Mouse (Mus musculus): Measurements from ENCODE around the gene Rsbn1l. TPM values are rescaled to one million over a fixed set of nuclear protein-coding genes. Genes with fewer than 3 reads are reported as not detected.
A peak's percentile ranks its signal among the peaks of the same experiment; 100 is the strongest.
"Not testable (repeated sequence)": the region's sequence is repeated elsewhere in the genome, so short reads cannot be mapped to it uniquely, and the experiment has no call there.

Rsbn1l gene
- polyA plus RNA-seq, 1 experiment from 2014 or later: 8.4 TPM

GRCm38 (mm10) chr5:20943791-20944190 lies 12.4 kb downstream of the Rsbn1l start:
- WGBS (ENCODE audit: insufficient replicate concordance): 76% methylated on average over 4 of the region's 4 CpGs
- not testable (repeated sequence) for ATAC-seq (replicated peaks; ENCODE audit: insufficient number of reproducible peaks, low FRiP score, low TSS enrichment); H3K9me3 ChIP-seq (replicated peaks; ENCODE audit: control insufficient read depth, low read length); H3K4me2 ChIP-seq; H3K9ac ChIP-seq (ENCODE audit: low read depth, low read length); H3K4me3 ChIP-seq (ENCODE audit: low read depth, low read length); H3K36me3 ChIP-seq (ENCODE audit: control insufficient read depth, insufficient read depth, low read length); H3K27ac ChIP-seq (ENCODE audit: low read depth, low read length); H3K27me3 ChIP-seq (ENCODE audit: control insufficient read depth, insufficient read depth, low read length)
- peaks cover 39% of the 10 kb centered on the region for H3K4me1 ChIP-seq (ENCODE audit: control insufficient read depth, insufficient read depth, low read length)

- no peak overlapping the region for H3K4me3 ChIP-seq (ENCODE audit: low read depth, low read length)
- H3K27me3 ChIP-seq (ENCODE audit: control insufficient read depth, insufficient read depth, low read length): no peaks in the 10 kb centered on the region
- no peak overlapping the region for H3K27ac ChIP-seq (ENCODE audit: low read depth, low read length)
- ATAC-seq (replicated peaks; ENCODE audit: insufficient number of reproducible peaks, low FRiP score, low TSS enrichment): no peak
- H3K36me3 ChIP-seq (ENCODE audit: control insufficient read depth, insufficient read depth, low read length): no peaks in the 10 kb centered on the region
- H3K4me2 ChIP-seq: no peak overlapping the region
- peaks cover 44% of the 10 kb centered on the region for H3K4me1 ChIP-seq (ENCODE audit: control insufficient read depth, insufficient read depth, low read length)
- no peak overlapping the region for H3K9ac ChIP-seq (ENCODE audit: low read depth, low read length)
- H3K9me3 ChIP-seq (replicated peaks; ENCODE audit: control insufficient read depth, low read length): no peaks in the 10 kb centered on the region
- WGBS (ENCODE audit: insufficient replicate concordance): 75% methylated on average over 3 of the region's 3 CpGs
Measured at GRCm38 (mm10) chr5:20942523-20942922, 13.7 kb downstream of the Rsbn1l start.

GRCm38 (mm10) chr5:20941205-20941604 lies 15.0 kb downstream of the Rsbn1l start:
- no peaks in the 10 kb centered on the region for H3K27me3 ChIP-seq (ENCODE audit: control insufficient read depth, insufficient read depth, low read length)
- H3K9me3 ChIP-seq (replicated peaks; ENCODE audit: control insufficient read depth, low read length): no peaks in the 10 kb centered on the region
- H3K4me3 ChIP-seq (ENCODE audit: low read depth, low read length): no peak overlapping the region
- H3K4me2 ChIP-seq: no peak overlapping the region
- H3K9ac ChIP-seq (ENCODE audit: low read depth, low read length): no peak overlapping the region
- H3K4me1 ChIP-seq (ENCODE audit: control insufficient read depth, insufficient read depth, low read length): peaks cover 44% of the 10 kb centered on the region
- ATAC-seq (replicated peaks; ENCODE audit: insufficient number of reproducible peaks, low FRiP score, low TSS enrichment): peak; percentile 54; the same call in 1 of the 2 replicates
- H3K36me3 ChIP-seq (ENCODE audit: control insufficient read depth, insufficient read depth, low read length): no peaks in the 10 kb centered on the region
- peak overlapping the region; percentile 79 for H3K27ac ChIP-seq (ENCODE audit: low read depth, low read length)
- WGBS (ENCODE audit: insufficient replicate concordance): 18% methylated on average over 5 of the region's 5 CpGs

GRCm38 (mm10) chr5:20940696-20941095 lies 15.5 kb downstream of the Rsbn1l start:
- H3K9ac ChIP-seq (ENCODE audit: low read depth, low read length): no peak overlapping the region
- no peaks in the 10 kb centered on the region for H3K27me3 ChIP-seq (ENCODE audit: control insufficient read depth, insufficient read depth, low read length)
- ATAC-seq (replicated peaks; ENCODE audit: insufficient number of reproducible peaks, low FRiP score, low TSS enrichment): no peak
- H3K4me1 ChIP-seq (ENCODE audit: control insufficient read depth, insufficient read depth, low read length): peaks cover 49% of the 10 kb centered on the region
- H3K36me3 ChIP-seq (ENCODE audit: control insufficient read depth, insufficient read depth, low read length): no peaks in the 10 kb centered on the region
- no peaks in the 10 kb centered on the region for H3K9me3 ChIP-seq (replicated peaks; ENCODE audit: control insufficient read depth, low read length)
- peak overlapping the region; percentile 16; the same call in 1 of the 2 replicates for H3K4me2 ChIP-seq
- peak overlapping the region; percentile 79 for H3K27ac ChIP-seq (ENCODE audit: low read depth, low read length)
- 58% methylated on average over 4 of the region's 4 CpGs for WGBS (ENCODE audit: insufficient replicate concordance)
- no peak overlapping the region for H3K4me3 ChIP-seq (ENCODE audit: low read depth, low read length)

- Histone ChIP-seq H3K9ac (ENCODE audit: low read depth, low read length) (no peak overlapping the region), H3K4me1 (ENCODE audit: control insufficient read depth, insufficient read depth, low read length) (peaks cover 47% of the 10 kb centered on the region), H3K4me3 (ENCODE audit: low read depth, low read length) (no peak overlapping the region), H3K4me2 (peak overlapping the region; percentile 16; the same call in 1 of the 2 replicates), H3K36me3 (ENCODE audit: control insufficient read depth, insufficient read depth, low read length) (no peaks in the 10 kb centered on the region), H3K27ac (ENCODE audit: low read depth, low read length) (peak overlapping the region; percentile 79), H3K27me3 (ENCODE audit: control insufficient read depth, insufficient read depth, low read length) (no peaks in the 10 kb centered on the region), H3K9me3 (replicated peaks; ENCODE audit: control insufficient read depth, low read length) (no peaks in the 10 kb centered on the region)
- WGBS (ENCODE audit: insufficient replicate concordance): 65% methylated on average over 6 of the region's 6 CpGs
- no peak for ATAC-seq (replicated peaks; ENCODE audit: insufficient number of reproducible peaks, low FRiP score, low TSS enrichment)
Measured at GRCm38 (mm10) chr5:20940040-20940571, 16.1 kb downstream of the Rsbn1l start.

GRCm38 (mm10) chr5:20938523-20938922 lies 17.7 kb downstream of the Rsbn1l start:
- ATAC-seq (replicated peaks; ENCODE audit: insufficient number of reproducible peaks, low FRiP score, low TSS enrichment): no peak
- Histone ChIP-seq H3K27ac (ENCODE audit: low read depth, low read length) (peak overlapping the region; percentile 79), H3K4me3 (ENCODE audit: low read depth, low read length) (no peak overlapping the region), H3K36me3 (ENCODE audit: control insufficient read depth, insufficient read depth, low read length) (no peaks in the 10 kb centered on the region), H3K27me3 (ENCODE audit: control insufficient read depth, insufficient read depth, low read length) (no peaks in the 10 kb centered on the region), H3K9ac (ENCODE audit: low read depth, low read length) (no peak overlapping the region), H3K4me2 (peak overlapping the region; percentile 2), H3K4me1 (ENCODE audit: control insufficient read depth, insufficient read depth, low read length) (peaks cover 47% of the 10 kb centered on the region), H3K9me3 (replicated peaks; ENCODE audit: control insufficient read depth, low read length) (no peaks in the 10 kb centered on the region)
- WGBS (ENCODE audit: insufficient replicate concordance): 44% methylated on average over 5 of the region's 5 CpGs

GRCm38 (mm10) chr5:20935934-20936333 lies 20.3 kb downstream of the Rsbn1l start:
- Histone ChIP-seq H3K4me1 (ENCODE audit: control insufficient read depth, insufficient read depth, low read length) (peaks cover 39% of the 10 kb centered on the region), H3K27me3 (ENCODE audit: control insufficient read depth, insufficient read depth, low read length) (no peaks in the 10 kb centered on the region), H3K27ac (ENCODE audit: low read depth, low read length) (no peak overlapping the region), H3K4me2 (no peak overlapping the region), H3K36me3 (ENCODE audit: control insufficient read depth, insufficient read depth, low read length) (no peaks in the 10 kb centered on the region), H3K9me3 (replicated peaks; ENCODE audit: control insufficient read depth, low read length) (no peaks in the 10 kb centered on the region), H3K4me3 (ENCODE audit: low read depth, low read length) (no peak overlapping the region), H3K9ac (ENCODE audit: low read depth, low read length) (no peak overlapping the region)
- 69% methylated on average over 5 of the region's 5 CpGs for WGBS (ENCODE audit: insufficient replicate concordance)
- no peak for ATAC-seq (replicated peaks; ENCODE audit: insufficient number of reproducible peaks, low FRiP score, low TSS enrichment)

GRCm38 (mm10) chr5:20932585-20932984 lies 23.6 kb downstream of the Rsbn1l start:
- no peak overlapping the region for H3K4me2 ChIP-seq
- H3K4me1 ChIP-seq (ENCODE audit: control insufficient read depth, insufficient read depth, low read length): peaks cover 28% of the 10 kb centered on the region
- no peaks in the 10 kb centered on the region for H3K9me3 ChIP-seq (replicated peaks; ENCODE audit: control insufficient read depth, low read length)
- no peaks in the 10 kb centered on the region for H3K27me3 ChIP-seq (ENCODE audit: control insufficient read depth, insufficient read depth, low read length)
- H3K36me3 ChIP-seq (ENCODE audit: control insufficient read depth, insufficient read depth, low read length): no peaks in the 10 kb centered on the region
- no peak overlapping the region for H3K27ac ChIP-seq (ENCODE audit: low read depth, low read length)
- no peak overlapping the region for H3K9ac ChIP-seq (ENCODE audit: low read depth, low read length)
- no peak overlapping the region for H3K4me3 ChIP-seq (ENCODE audit: low read depth, low read length)
- ATAC-seq (replicated peaks; ENCODE audit: insufficient number of reproducible peaks, low FRiP score, low TSS enrichment): no peak
- WGBS (ENCODE audit: insufficient replicate concordance): 86% methylated on average over 3 of the region's 3 CpGs

GRCm38 (mm10) chr5:20931300-20931699 lies 24.9 kb downstream of the Rsbn1l start:
- Histone ChIP-seq H3K9me3 (replicated peaks; ENCODE audit: control insufficient read depth, low read length) (no peaks in the 10 kb centered on the region), H3K4me1 (ENCODE audit: control insufficient read depth, insufficient read depth, low read length) (peaks cover 28% of the 10 kb centered on the region), H3K4me3 (ENCODE audit: low read depth, low read length) (no peak overlapping the region), H3K4me2 (no peak overlapping the region), H3K36me3 (ENCODE audit: control insufficient read depth, insufficient read depth, low read length) (no peaks in the 10 kb centered on the region), H3K9ac (ENCODE audit: low read depth, low read length) (no peak overlapping the region), H3K27ac (ENCODE audit: low read depth, low read length) (no peak overlapping the region), H3K27me3 (ENCODE audit: control insufficient read depth, insufficient read depth, low read length) (no peaks in the 10 kb centered on the region)
- 61% methylated on average over 3 of the region's 3 CpGs for WGBS (ENCODE audit: insufficient replicate concordance)
- peak; percentile 49; the same call in 1 of the 2 replicates for ATAC-seq (replicated peaks; ENCODE audit: insufficient number of reproducible peaks, low FRiP score, low TSS enrichment)
